Mouse (Mus musculus): ENCODE data around the gene Setdb1. TPM values are rescaled to one million over a fixed set of nuclear protein-coding genes. Genes with fewer than 3 reads are reported as not detected.
"Not testable (repeated sequence)": the region's sequence is repeated elsewhere in the genome, so short reads cannot be mapped to it uniquely, and the experiment has no call there.

Gene Setdb1
- polyA plus RNA-seq, 1 experiment from 2014 or later = 20.1 TPM

GRCm38 (mm10) chr3:95349491-95349890, 7.5 kb downstream of the Setdb1 start:
- peaks cover 59% of the 10 kb centered on the region for H3K36me3 ChIP-seq (ENCODE audit: control insufficient read depth, insufficient read depth)
- no peak for ATAC-seq (replicated peaks; ENCODE audit: extremely low read depth, insufficient read depth, low FRiP score)
- no peak overlapping the region for H3K4me3 ChIP-seq (ENCODE audit: low read length)
- no peak overlapping the region for H3K27ac ChIP-seq (ENCODE audit: low read length)
- no peak overlapping the region for H3K4me2 ChIP-seq (ENCODE audit: low read depth, low read length)
- H3K27me3 ChIP-seq (ENCODE audit: control insufficient read depth, insufficient read depth, low read length) = no peaks in the 10 kb centered on the region
- no peaks in the 10 kb centered on the region; the same call in 1 of the 2 replicates for H3K9me3 ChIP-seq (replicated peaks; ENCODE audit: control insufficient read depth, low read length)
- H3K4me1 ChIP-seq (ENCODE audit: control insufficient read depth, insufficient read depth, low read length) = no peaks in the 10 kb centered on the region
- no peak overlapping the region for H3K9ac ChIP-seq (ENCODE audit: low read length)

DNA sequence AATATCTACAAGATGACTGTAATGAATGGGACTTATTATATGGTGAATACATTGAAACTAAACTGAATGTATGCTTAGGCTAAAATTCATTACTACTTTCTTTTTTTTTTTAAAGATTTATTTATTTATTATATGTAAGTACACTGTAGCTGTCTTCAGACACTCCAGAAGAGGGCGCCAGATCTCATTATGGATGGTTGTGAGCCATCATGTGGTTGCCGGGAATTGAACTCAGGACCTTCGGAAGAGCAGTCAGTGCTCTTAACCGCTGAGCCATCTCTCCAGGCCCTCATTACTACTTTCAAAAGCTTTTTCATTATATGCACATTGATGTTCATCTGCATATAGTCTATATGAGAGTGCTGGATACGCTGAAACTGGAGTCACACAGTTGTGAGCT, 8.7 kb downstream of the Setdb1 start:
- H3K36me3 ChIP-seq (ENCODE audit: control insufficient read depth, insufficient read depth) = peaks cover 62% of the 10 kb centered on the region
- H3K9me3 ChIP-seq (replicated peaks; ENCODE audit: control insufficient read depth, low read length); H3K4me2 ChIP-seq (ENCODE audit: low read depth, low read length); ATAC-seq (replicated peaks; ENCODE audit: extremely low read depth, insufficient read depth, low FRiP score); H3K9ac ChIP-seq (ENCODE audit: low read length); H3K27me3 ChIP-seq (ENCODE audit: control insufficient read depth, insufficient read depth, low read length); H3K27ac ChIP-seq (ENCODE audit: low read length); H3K4me1 ChIP-seq (ENCODE audit: control insufficient read depth, insufficient read depth, low read length); H3K4me3 ChIP-seq (ENCODE audit: low read length): not testable (repeated sequence)
- 94% methylated on average over 5 of the region's 5 CpGs for WGBS

GRCm38 (mm10) chr3:95346454-95346853, 10.5 kb downstream of the Setdb1 start:
- Histone ChIP-seq H3K36me3 (ENCODE audit: control insufficient read depth, insufficient read depth) (peaks cover 59% of the 10 kb centered on the region), H3K27me3 (ENCODE audit: control insufficient read depth, insufficient read depth, low read length) (no peaks in the 10 kb centered on the region), H3K9ac (ENCODE audit: low read length) (no peak overlapping the region), H3K27ac (ENCODE audit: low read length) (no peak overlapping the region), H3K9me3 (replicated peaks; ENCODE audit: control insufficient read depth, low read length) (no peaks in the 10 kb centered on the region; the same call in 1 of the 2 replicates), H3K4me1 (ENCODE audit: control insufficient read depth, insufficient read depth, low read length) (no peaks in the 10 kb centered on the region), H3K4me3 (ENCODE audit: low read length) (no peak overlapping the region), H3K4me2 (ENCODE audit: low read depth, low read length) (no peak overlapping the region)
- no peak for ATAC-seq (replicated peaks; ENCODE audit: extremely low read depth, insufficient read depth, low FRiP score)
- 91% methylated on average over 7 of the region's 7 CpGs for WGBS

DNA sequence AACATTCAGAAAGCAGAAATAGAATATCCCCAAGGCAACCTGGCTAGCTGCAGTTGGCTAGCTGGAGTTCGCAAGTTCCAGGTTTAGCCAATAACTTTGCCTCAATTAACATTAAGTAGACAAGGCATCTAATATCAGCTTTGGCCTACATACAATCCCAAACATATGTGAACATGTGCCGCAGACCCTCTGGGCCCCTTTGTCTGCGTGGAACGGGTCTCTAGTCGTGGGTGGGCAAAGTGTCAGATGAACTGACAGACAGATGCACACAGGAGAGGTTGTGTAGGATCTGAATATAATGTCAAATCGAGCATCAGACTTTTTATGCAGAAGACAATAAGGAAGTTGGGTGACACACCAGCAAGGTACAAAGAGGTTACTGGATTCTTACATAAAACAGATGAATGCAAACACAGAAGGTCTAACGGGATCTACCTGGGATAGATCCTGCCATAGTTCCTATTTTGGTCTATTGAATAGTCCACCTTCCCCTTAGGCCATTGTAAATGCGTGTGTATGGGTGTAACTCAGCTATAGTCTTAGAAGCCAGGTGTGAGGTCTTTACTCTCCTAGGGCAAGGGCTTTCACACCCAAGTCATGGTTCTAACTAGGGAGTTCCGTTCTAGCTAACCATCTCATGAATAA, 13.5 kb downstream of the Setdb1 start:
- WGBS = 95% methylated on average over 9 of the region's 9 CpGs
- H3K27me3 ChIP-seq (ENCODE audit: control insufficient read depth, insufficient read depth, low read length); H3K27ac ChIP-seq (ENCODE audit: low read length); H3K4me1 ChIP-seq (ENCODE audit: control insufficient read depth, insufficient read depth, low read length); H3K9me3 ChIP-seq (replicated peaks; ENCODE audit: control insufficient read depth, low read length); ATAC-seq (replicated peaks; ENCODE audit: extremely low read depth, insufficient read depth, low FRiP score); H3K4me3 ChIP-seq (ENCODE audit: low read length); H3K4me2 ChIP-seq (ENCODE audit: low read depth, low read length); H3K9ac ChIP-seq (ENCODE audit: low read length): not testable (repeated sequence)
- peaks cover 68% of the 10 kb centered on the region for H3K36me3 ChIP-seq (ENCODE audit: control insufficient read depth, insufficient read depth)

GRCm38 (mm10) chr3:95338251-95338650, 18.8 kb downstream of the Setdb1 start:
- H3K4me2 ChIP-seq (ENCODE audit: low read depth, low read length) = no peak overlapping the region
- 96% methylated on average over 4 of the region's 4 CpGs for WGBS

GRCm38 (mm10) chr3:95337345-95337744, 19.7 kb downstream of the Setdb1 start:
- H3K9me3 ChIP-seq (replicated peaks; ENCODE audit: control insufficient read depth, low read length) = no peaks in the 10 kb centered on the region
- no peak overlapping the region for H3K9ac ChIP-seq (ENCODE audit: low read length)
- H3K4me1 ChIP-seq (ENCODE audit: control insufficient read depth, insufficient read depth, low read length) = no peaks in the 10 kb centered on the region
- H3K27ac ChIP-seq (ENCODE audit: low read length) = no peak overlapping the region
- H3K4me2 ChIP-seq (ENCODE audit: low read depth, low read length) = no peak overlapping the region
- peaks cover 73% of the 10 kb centered on the region for H3K36me3 ChIP-seq (ENCODE audit: control insufficient read depth, insufficient read depth)
- H3K4me3 ChIP-seq (ENCODE audit: low read length) = no peak overlapping the region
- 92% methylated on average over 4 of the region's 4 CpGs for WGBS
- no peak for ATAC-seq (replicated peaks; ENCODE audit: extremely low read depth, insufficient read depth, low FRiP score)
- no peaks in the 10 kb centered on the region for H3K27me3 ChIP-seq (ENCODE audit: control insufficient read depth, insufficient read depth, low read length)

More at GRCm38 (mm10) chr3:95338251-95338650, 18.8 kb downstream of the Setdb1 start:
- no peak for ATAC-seq (replicated peaks; ENCODE audit: extremely low read depth, insufficient read depth, low FRiP score)
- H3K27me3 ChIP-seq (ENCODE audit: control insufficient read depth, insufficient read depth, low read length) = no peaks in the 10 kb centered on the region
- no peaks in the 10 kb centered on the region for H3K9me3 ChIP-seq (replicated peaks; ENCODE audit: control insufficient read depth, low read length)
- H3K27ac ChIP-seq (ENCODE audit: low read length) = no peak overlapping the region
- no peak overlapping the region for H3K4me3 ChIP-seq (ENCODE audit: low read length)
- peaks cover 70% of the 10 kb centered on the region for H3K36me3 ChIP-seq (ENCODE audit: control insufficient read depth, insufficient read depth)
- H3K4me1 ChIP-seq (ENCODE audit: control insufficient read depth, insufficient read depth, low read length) = no peaks in the 10 kb centered on the region
- no peak overlapping the region for H3K9ac ChIP-seq (ENCODE audit: low read length)

GRCm38 (mm10) chr3:95331528-95331927, 25.5 kb downstream of the Setdb1 start:
- no peaks in the 10 kb centered on the region for H3K4me1 ChIP-seq (ENCODE audit: control insufficient read depth, insufficient read depth, low read length)
- H3K36me3 ChIP-seq (ENCODE audit: control insufficient read depth, insufficient read depth) = peaks cover 46% of the 10 kb centered on the region
- no peak overlapping the region for H3K4me3 ChIP-seq (ENCODE audit: low read length)
- H3K27ac ChIP-seq (ENCODE audit: low read length) = no peak overlapping the region
- no peak for ATAC-seq (replicated peaks; ENCODE audit: extremely low read depth, insufficient read depth, low FRiP score)
- WGBS = 88% methylated on average over 1 of the region's 1 CpGs
- no peaks in the 10 kb centered on the region for H3K9me3 ChIP-seq (replicated peaks; ENCODE audit: control insufficient read depth, low read length)
- no peak overlapping the region for H3K4me2 ChIP-seq (ENCODE audit: low read depth, low read length)
- H3K9ac ChIP-seq (ENCODE audit: low read length) = no peak overlapping the region
- H3K27me3 ChIP-seq (ENCODE audit: control insufficient read depth, insufficient read depth, low read length) = no peaks in the 10 kb centered on the region

DNA sequence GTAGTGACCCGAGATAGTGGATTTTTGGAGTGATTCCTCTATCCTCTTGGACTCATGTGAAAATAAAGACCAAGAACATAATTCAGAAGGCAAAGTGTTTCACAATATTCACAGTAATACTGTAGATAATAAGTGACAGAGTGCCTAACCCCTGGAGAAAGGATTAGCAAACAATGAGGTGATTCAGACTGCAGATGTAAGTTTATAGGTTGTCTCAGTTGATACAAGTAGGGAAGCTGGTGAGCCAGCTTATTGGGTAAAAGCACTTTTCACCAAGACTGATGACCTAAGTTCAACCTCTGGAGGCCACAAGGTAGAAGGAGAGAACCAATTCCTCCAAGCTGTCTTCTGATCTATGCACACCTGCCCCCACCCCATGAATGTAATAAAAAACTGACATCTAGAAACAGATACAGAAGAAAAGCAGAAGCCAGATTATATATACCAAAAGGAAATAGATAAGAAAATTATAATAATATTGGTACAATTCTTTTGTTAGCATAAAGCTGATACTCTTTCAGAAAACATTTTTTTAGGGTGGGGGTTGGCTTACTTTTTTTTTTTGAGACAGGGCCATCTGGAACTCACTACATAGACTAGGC, 28.1 kb downstream of the Setdb1 start:
- Histone ChIP-seq H3K4me1 (ENCODE audit: control insufficient read depth, insufficient read depth, low read length) (no peaks in the 10 kb centered on the region), H3K4me3 (ENCODE audit: low read length) (no peak overlapping the region), H3K9ac (ENCODE audit: low read length) (no peak overlapping the region), H3K36me3 (ENCODE audit: control insufficient read depth, insufficient read depth) (peaks cover 59% of the 10 kb centered on the region), H3K4me2 (ENCODE audit: low read depth, low read length) (no peak overlapping the region), H3K27me3 (ENCODE audit: control insufficient read depth, insufficient read depth, low read length) (no peaks in the 10 kb centered on the region), H3K27ac (ENCODE audit: low read length) (no peak overlapping the region), H3K9me3 (replicated peaks; ENCODE audit: control insufficient read depth, low read length) (no peaks in the 10 kb centered on the region)
- WGBS = 89% methylated on average over 1 of the region's 1 CpGs
- no peak for ATAC-seq (replicated peaks; ENCODE audit: extremely low read depth, insufficient read depth, low FRiP score)

- 93% methylated on average over 6 of the region's 6 CpGs for WGBS
- Histone ChIP-seq H3K27me3 (ENCODE audit: control insufficient read depth, insufficient read depth, low read length) (no peaks in the 10 kb centered on the region), H3K9me3 (replicated peaks; ENCODE audit: control insufficient read depth, low read length) (no peaks in the 10 kb centered on the region), H3K9ac (ENCODE audit: low read length) (no peak overlapping the region), H3K4me1 (ENCODE audit: control insufficient read depth, insufficient read depth, low read length) (no peaks in the 10 kb centered on the region), H3K36me3 (ENCODE audit: control insufficient read depth, insufficient read depth) (peaks cover 81% of the 10 kb centered on the region), H3K4me2 (ENCODE audit: low read depth, low read length) (no peak overlapping the region), H3K4me3 (ENCODE audit: low read length) (no peak overlapping the region), H3K27ac (ENCODE audit: low read length) (no peak overlapping the region)
- ATAC-seq (replicated peaks; ENCODE audit: extremely low read depth, insufficient read depth, low FRiP score) = no peak
Measured at GRCm38 (mm10) chr3:95324454-95325144, 32.4 kb downstream of the Setdb1 start.
